Mouse (Mus musculus) C2C12 (cell line): ENCODE results near the gene Gm11559.

Source experiments
- CTCF ChIP-seq: IDR thresholded peaks from one replicate; pipeline ENCODE4 v1.5.1; 2011; ENCODE audit not compliant: control insufficient read depth, insufficient read depth, insufficient read length
- MYOD1 ChIP-seq: IDR thresholded peaks from one replicate; pipeline ENCODE4 v1.6.1; 2011; ENCODE audit warnings: low read depth; ENCODE audit not compliant: control insufficient read depth, insufficient read length
- MYOG ChIP-seq: IDR thresholded peaks from one replicate; pipeline ENCODE4 v1.6.1; 2011; ENCODE audit not compliant: control insufficient read depth, insufficient read length; ENCODE audit errors: extremely low read depth
- USF1 ChIP-seq: IDR thresholded peaks from one replicate; pipeline ENCODE4 v1.6.1; 2011; ENCODE audit warnings: low read depth, mild to moderate bottlenecking, control low read depth, moderate library complexity

DNA sequence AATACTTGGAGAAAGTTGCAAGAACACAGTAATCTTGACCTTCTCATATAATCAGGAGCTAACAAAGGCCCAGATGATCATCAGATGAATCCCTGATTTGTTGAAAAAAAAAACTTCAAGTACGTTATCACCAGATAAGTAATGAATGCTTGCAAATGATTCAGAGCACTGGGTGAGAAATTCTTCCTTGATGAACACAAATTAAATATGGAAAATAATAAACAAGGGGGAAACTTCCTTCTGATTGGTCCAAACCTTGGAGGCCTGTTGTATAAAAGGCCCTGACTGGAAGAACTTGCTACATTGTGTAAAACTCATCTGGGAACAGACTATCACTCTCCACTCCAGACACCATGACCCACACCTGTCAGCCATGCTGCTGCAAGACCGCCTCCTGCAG is 43.3 kb downstream of the Gm11559 start, which contains the start of gene Krtap31-1:
- no peak for TF ChIP-seq CTCF
- no peak for TF ChIP-seq MYOG
- TF ChIP-seq USF1 = no peak
- no peak for TF ChIP-seq MYOD1
